Mouse (Mus musculus) heart, postnatal 25 days (tissue): ENCODE data around the gene Sbp. TPM values are rescaled to one million over a fixed set of nuclear protein-coding genes. Genes with fewer than 3 reads are reported as not detected.

ENCODE experiments used
- DNase-seq: peaks from one replicate; pipeline ENCODE4 v3.0.0; 2022; ENCODE audit warnings: low spot score
- intact Hi-C: fragments of 180-260 bp; cut with DNase I; formaldehyde crosslinking; loops from one replicate; pipeline ENCODE4 v1.15.1; 2025
- total RNA-seq, 2 experiments: library from RNA; stranded (reverse); gene quantifications; 2 replicates each; pipeline ENCODE4 v1.2.3; 2021

Gene Sbp
- total RNA-seq, 2 experiments from 2014 or later = not detected

- intact Hi-C loops = no loop called here
- DNase-seq = no peak
Observed at GRCm38 (mm10) chr17:23982912-23983311, 41.4 kb downstream of the Sbp start.

DNA sequence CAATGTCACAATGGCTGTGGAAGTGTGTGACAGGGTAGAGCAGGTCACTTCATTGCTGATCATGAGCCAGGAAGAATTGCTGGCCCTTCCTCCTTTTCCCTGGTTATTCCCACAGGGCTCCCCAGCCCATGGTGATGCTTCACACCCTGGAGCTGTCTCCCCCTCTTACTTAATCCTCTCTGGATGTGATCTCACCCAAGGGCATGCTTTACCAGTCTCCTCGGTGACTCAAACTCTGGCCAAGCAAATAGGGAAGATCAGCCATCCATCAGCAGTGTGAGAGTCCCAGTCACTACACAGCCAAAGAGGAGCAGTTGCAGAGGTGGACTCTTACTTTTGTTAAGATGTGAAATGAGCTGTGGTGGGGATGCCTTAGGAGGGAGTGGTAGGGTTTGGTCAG lies 43.5 kb downstream of the Sbp start:
- no peak for DNase-seq
- intact Hi-C loops = no loop called here

DNA sequence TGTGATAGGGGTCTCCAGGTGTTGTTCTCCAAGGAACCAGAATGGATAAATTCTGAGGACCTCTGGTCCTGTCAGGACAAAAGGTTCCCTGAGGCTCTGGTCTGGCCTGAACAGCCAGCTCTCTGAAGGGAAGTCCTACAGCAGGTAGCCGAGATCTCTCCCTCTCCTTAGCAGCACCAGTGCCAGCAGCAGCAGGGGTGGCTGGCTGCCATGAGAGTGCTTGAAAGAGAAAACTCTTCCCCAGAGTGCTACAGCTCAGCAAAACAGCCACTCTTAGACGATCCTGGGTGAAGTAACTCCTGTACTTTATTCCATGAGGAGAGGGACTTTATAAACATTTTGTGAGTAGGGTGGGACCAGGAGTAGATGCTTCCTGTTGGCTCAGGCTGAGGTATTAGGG lies 48.3 kb downstream of the Sbp start:
- intact Hi-C loops = no loop called here

GRCm38 (mm10) chr17:23992789-23993553 lies 51.5 kb downstream of the Sbp start:
- DNase-seq = no peak
- intact Hi-C loops = no loop called here

More for the DNA sequence above, 48.3 kb downstream of the Sbp start:
- no peak for DNase-seq

- DNase-seq = peak; percentile 67
- intact Hi-C loops = no loop called here
Observed at GRCm38 (mm10) chr17:23993559-23994428, 52.3 kb downstream of the Sbp start.

DNA sequence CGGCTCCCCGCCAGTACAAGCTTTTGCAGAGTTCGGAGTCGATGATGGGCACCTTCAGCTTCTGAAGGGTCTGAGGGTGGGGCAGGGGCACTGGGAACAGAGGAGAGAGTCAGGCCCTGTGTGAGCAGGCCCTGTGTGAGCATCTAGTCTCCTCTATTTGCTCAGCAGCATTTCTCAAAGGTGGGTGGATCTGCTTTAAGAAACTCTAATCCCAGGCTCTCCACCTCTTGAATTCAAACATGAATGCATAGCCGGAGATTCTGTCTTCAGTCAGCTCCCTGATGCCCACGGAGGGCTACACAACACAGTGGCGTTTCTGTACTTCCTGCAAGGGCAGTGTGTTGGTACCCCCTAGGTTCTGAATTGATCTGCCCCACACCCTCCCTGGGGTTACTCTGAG lies 53.2 kb downstream of the Sbp start:
- intact Hi-C loops = no loop called here
- no peak for DNase-seq

Other genes with a start within 250 kb of the Sbp start
- gene 1520401A03Rik, start 218.9 kb upstream of the Sbp start, total RNA-seq = not detected
- gene Pkmyt1, start 215.3 kb upstream of the Sbp start, total RNA-seq = 1 to 10 TPM; 1.4 to 1.5 TPM
- 10 to 100 TPM; 26.1 to 29.5 TPM for gene Paqr4, start 200.8 kb upstream of the Sbp start, total RNA-seq
- gene Kremen2, start 195.8 kb upstream of the Sbp start, total RNA-seq = not detected
- 10 to 100 TPM; 29.7 to 33.2 TPM for gene Flywch1, start 170.1 kb upstream of the Sbp start, total RNA-seq
- gene Flywch2, start 155.6 kb upstream of the Sbp start, total RNA-seq = 1 to 10 TPM in 1 of 2 experiments, under 1 TPM in 1; 0.88 to 1.6 TPM
- gene Srrm2, start 151.1 kb upstream of the Sbp start, total RNA-seq = 100 to 1,000 TPM; 157 to 162 TPM
- gene Elob, start 112.5 kb upstream of the Sbp start, total RNA-seq = 100 to 1,000 TPM; 353 to 372 TPM
- gene Prss33, start 105.6 kb upstream of the Sbp start, total RNA-seq = not detected
- not detected for gene Prss32, start 97.8 kb upstream of the Sbp start, total RNA-seq
- gene Prss41, start 97.5 kb upstream of the Sbp start, total RNA-seq = not detected
- not detected for gene Prss21, start 73.6 kb upstream of the Sbp start, total RNA-seq
- not detected for gene Dcpp1, start 60.8 kb upstream of the Sbp start, total RNA-seq
- gene Dcpp2, start 60.8 kb upstream of the Sbp start, total RNA-seq = not detected
- not detected for gene Dcpp3, start 24.2 kb upstream of the Sbp start, total RNA-seq
- not detected for gene Sbpl, start 13.6 kb downstream of the Sbp start, total RNA-seq
- gene Prss30, start 38.9 kb downstream of the Sbp start, total RNA-seq = not detected
- not detected for gene Prss22, start 56.4 kb downstream of the Sbp start, total RNA-seq
- not detected for gene Prss27, start 96.5 kb downstream of the Sbp start, total RNA-seq
- gene Kctd5, start 131.8 kb downstream of the Sbp start, total RNA-seq = 10 to 100 TPM; 10.2 to 11.2 TPM
- 10 to 100 TPM; 45.0 to 46.1 TPM for gene Pdpk1, start 209.3 kb downstream of the Sbp start, total RNA-seq
- 1 to 10 TPM; 9.1 to 9.6 TPM for gene Amdhd2, start 222.1 kb downstream of the Sbp start, total RNA-seq
- gene Atp6v0c, start 228.0 kb downstream of the Sbp start, total RNA-seq = 100 to 1,000 TPM; 225 to 246 TPM